Mouse (Mus musculus): ENCODE measurements around the gene Tspan18. TPM values are rescaled to one million over a fixed set of nuclear protein-coding genes. Genes with fewer than 3 reads are reported as not detected.

The Tspan18 gene
- polyA plus RNA-seq, 1 experiment from 2014 or later: 22.2 TPM

- 50% methylated on average over 5 of the region's 5 CpGs for WGBS
Observed at GRCm38 (mm10) chr2:93220447-93220846, 113.9 kb downstream of the Tspan18 start.

GRCm38 (mm10) chr2:93219576-93219975 is 114.7 kb downstream of the Tspan18 start:
- no peak for ATAC-seq
- Histone ChIP-seq H3K27me3 (no peaks in the 10 kb centered on the region), H3K9ac (no peak overlapping the region), H3K4me1 (peaks cover 21% of the 10 kb centered on the region), H3K4me3 (no peak overlapping the region), H3K9me3 (replicated peaks) (no peaks in the 10 kb centered on the region), H3K4me2 (no peak overlapping the region), H3K27ac (no peak overlapping the region), H3K36me3 (ENCODE audit: poor library complexity, severe bottlenecking) (peaks cover 18% of the 10 kb centered on the region)
- 89% methylated on average over 3 of the region's 3 CpGs for WGBS

More at GRCm38 (mm10) chr2:93220447-93220846, 113.9 kb downstream of the Tspan18 start:
- Histone ChIP-seq H3K9me3 (replicated peaks) (no peaks in the 10 kb centered on the region), H3K27ac (no peak overlapping the region), H3K27me3 (no peaks in the 10 kb centered on the region), H3K9ac (no peak overlapping the region), H3K36me3 (ENCODE audit: poor library complexity, severe bottlenecking) (peaks cover 18% of the 10 kb centered on the region), H3K4me3 (no peak overlapping the region), H3K4me1 (peaks cover 21% of the 10 kb centered on the region), H3K4me2 (no peak overlapping the region)
- ATAC-seq: no peak

- H3K9ac ChIP-seq: no peak overlapping the region
- no peak overlapping the region for H3K4me2 ChIP-seq
- no peak for ATAC-seq
- H3K27ac ChIP-seq: no peak overlapping the region
- H3K36me3 ChIP-seq (ENCODE audit: poor library complexity, severe bottlenecking): peaks cover 18% of the 10 kb centered on the region
- H3K27me3 ChIP-seq: no peaks in the 10 kb centered on the region
- peaks cover 21% of the 10 kb centered on the region for H3K4me1 ChIP-seq
- no peaks in the 10 kb centered on the region for H3K9me3 ChIP-seq (replicated peaks)
- H3K4me3 ChIP-seq: no peak overlapping the region
- WGBS: 74% methylated on average over 7 of the region's 7 CpGs
Observed at GRCm38 (mm10) chr2:93218353-93218990, 115.8 kb downstream of the Tspan18 start.

- WGBS: 21% methylated on average over 7 of the region's 7 CpGs
- Histone ChIP-seq H3K9me3 (replicated peaks) (no peaks in the 10 kb centered on the region), H3K36me3 (ENCODE audit: poor library complexity, severe bottlenecking) (peaks cover 12% of the 10 kb centered on the region), H3K27me3 (no peaks in the 10 kb centered on the region), H3K4me2 (no peak overlapping the region), H3K4me1 (peaks cover 21% of the 10 kb centered on the region), H3K9ac (no peak overlapping the region), H3K27ac (no peak overlapping the region), H3K4me3 (no peak overlapping the region)
- peak; percentile 87 for ATAC-seq
Observed at GRCm38 (mm10) chr2:93217015-93217414, 117.3 kb downstream of the Tspan18 start.

- WGBS: 79% methylated on average over 10 of the region's 10 CpGs
- H3K4me2 ChIP-seq: no peak overlapping the region
- peaks cover 19% of the 10 kb centered on the region for H3K4me1 ChIP-seq
- peaks cover 21% of the 10 kb centered on the region for H3K36me3 ChIP-seq (ENCODE audit: poor library complexity, severe bottlenecking)
- no peak overlapping the region for H3K9ac ChIP-seq
- H3K9me3 ChIP-seq (replicated peaks): no peaks in the 10 kb centered on the region
- no peak overlapping the region for H3K27ac ChIP-seq
- H3K27me3 ChIP-seq: no peaks in the 10 kb centered on the region
- ATAC-seq: no peak
- no peak overlapping the region for H3K4me3 ChIP-seq
Observed at GRCm38 (mm10) chr2:93215790-93216189, 118.5 kb downstream of the Tspan18 start.

- H3K9ac ChIP-seq: no peak overlapping the region
- no peak overlapping the region for H3K27ac ChIP-seq
- no peak for ATAC-seq
- no peaks in the 10 kb centered on the region for H3K27me3 ChIP-seq
- no peak overlapping the region for H3K4me2 ChIP-seq
- H3K36me3 ChIP-seq (ENCODE audit: poor library complexity, severe bottlenecking): peaks cover 33% of the 10 kb centered on the region
- no peak overlapping the region for H3K4me3 ChIP-seq
- H3K4me1 ChIP-seq: peaks cover 15% of the 10 kb centered on the region
- 90% methylated on average over 1 of the region's 1 CpGs for WGBS
- H3K9me3 ChIP-seq (replicated peaks): no peaks in the 10 kb centered on the region
Observed at GRCm38 (mm10) chr2:93214192-93214591, 120.1 kb downstream of the Tspan18 start.

- WGBS: 94% methylated on average over 2 of the region's 2 CpGs
- no peaks in the 10 kb centered on the region for H3K27me3 ChIP-seq
- H3K9me3 ChIP-seq (replicated peaks): no peaks in the 10 kb centered on the region
Observed at GRCm38 (mm10) chr2:93212865-93213264, 121.4 kb downstream of the Tspan18 start.

GRCm38 (mm10) chr2:93212386-93212785 is 121.9 kb downstream of the Tspan18 start:
- H3K27me3 ChIP-seq: no peaks in the 10 kb centered on the region
- no peaks in the 10 kb centered on the region for H3K9me3 ChIP-seq (replicated peaks)
- peaks cover 50% of the 10 kb centered on the region for H3K36me3 ChIP-seq (ENCODE audit: poor library complexity, severe bottlenecking)
- H3K4me2 ChIP-seq: no peak overlapping the region
- H3K4me1 ChIP-seq: peaks cover 4% of the 10 kb centered on the region
- H3K4me3 ChIP-seq: no peak overlapping the region
- WGBS: 62% methylated on average over 2 of the region's 2 CpGs
- no peak overlapping the region for H3K9ac ChIP-seq
- no peak for ATAC-seq
- H3K27ac ChIP-seq: no peak overlapping the region

More at GRCm38 (mm10) chr2:93212865-93213264, 121.4 kb downstream of the Tspan18 start:
- ATAC-seq: no peak
- peaks cover 45% of the 10 kb centered on the region for H3K36me3 ChIP-seq (ENCODE audit: poor library complexity, severe bottlenecking)
- no peak overlapping the region for H3K4me2 ChIP-seq
- no peak overlapping the region for H3K4me3 ChIP-seq
- H3K4me1 ChIP-seq: peaks cover 8% of the 10 kb centered on the region
- H3K9ac ChIP-seq: no peak overlapping the region
- H3K27ac ChIP-seq: no peak overlapping the region

- peaks cover 4% of the 10 kb centered on the region; the same call in 1 of the 2 replicates for H3K4me1 ChIP-seq
- H3K9ac ChIP-seq: no peak overlapping the region
- ATAC-seq: no peak
- H3K27ac ChIP-seq: no peak overlapping the region
- H3K9me3 ChIP-seq (replicated peaks): no peaks in the 10 kb centered on the region
- no peak overlapping the region for H3K4me3 ChIP-seq
- H3K36me3 ChIP-seq (ENCODE audit: poor library complexity, severe bottlenecking): peaks cover 87% of the 10 kb centered on the region
- no peak overlapping the region for H3K4me2 ChIP-seq
- 87% methylated on average over 1 of the region's 1 CpGs for WGBS
- no peaks in the 10 kb centered on the region for H3K27me3 ChIP-seq
Observed at GRCm38 (mm10) chr2:93206126-93206525, 128.2 kb downstream of the Tspan18 start.

GRCm38 (mm10) chr2:93204571-93204970 is 129.7 kb downstream of the Tspan18 start:
- Histone ChIP-seq H3K4me1 (peaks cover 12% of the 10 kb centered on the region), H3K36me3 (ENCODE audit: poor library complexity, severe bottlenecking) (peaks cover 87% of the 10 kb centered on the region), H3K27ac (no peak overlapping the region), H3K27me3 (no peaks in the 10 kb centered on the region), H3K4me2 (no peak overlapping the region), H3K4me3 (no peak overlapping the region), H3K9ac (peak overlapping the region; percentile 34; the same call in 1 of the 2 replicates), H3K9me3 (replicated peaks) (no peaks in the 10 kb centered on the region)
- WGBS: 86% methylated on average over 6 of the region's 6 CpGs
- no peak for ATAC-seq

- Histone ChIP-seq H3K36me3 (ENCODE audit: poor library complexity, severe bottlenecking) (peaks cover 84% of the 10 kb centered on the region), H3K4me3 (no peak overlapping the region), H3K9me3 (replicated peaks) (no peaks in the 10 kb centered on the region), H3K4me1 (peaks cover 17% of the 10 kb centered on the region), H3K27me3 (no peaks in the 10 kb centered on the region), H3K9ac (0 out of 2 replicates have a peak overlapping the region, but pooled peaks have one; percentile 34), H3K27ac (peak overlapping the region; percentile 41; the same call in 1 of the 2 replicates), H3K4me2 (no peak overlapping the region)
- ATAC-seq: peak; percentile 13; the same call in 1 of the 2 replicates
- WGBS: 14% methylated on average over 10 of the region's 10 CpGs
Observed at GRCm38 (mm10) chr2:93203682-93204081, 130.6 kb downstream of the Tspan18 start.

- H3K9me3 ChIP-seq (replicated peaks): no peaks in the 10 kb centered on the region
- ATAC-seq: no peak
- peak overlapping the region; percentile 44; the same call in 1 of the 2 replicates for H3K27ac ChIP-seq
- 54% methylated on average over 1 of the region's 1 CpGs for WGBS
- H3K4me1 ChIP-seq: peaks cover 17% of the 10 kb centered on the region
- no peak overlapping the region for H3K4me2 ChIP-seq
- no peaks in the 10 kb centered on the region for H3K27me3 ChIP-seq
- no peak overlapping the region for H3K9ac ChIP-seq
- H3K4me3 ChIP-seq: no peak overlapping the region
- H3K36me3 ChIP-seq (ENCODE audit: poor library complexity, severe bottlenecking): peaks cover 81% of the 10 kb centered on the region
Observed at GRCm38 (mm10) chr2:93202782-93203181, 131.5 kb downstream of the Tspan18 start.

- Histone ChIP-seq H3K4me3 (no peak overlapping the region), H3K4me1 (peaks cover 17% of the 10 kb centered on the region), H3K27ac (no peak overlapping the region; the same call in 1 of the 2 replicates), H3K36me3 (ENCODE audit: poor library complexity, severe bottlenecking) (peaks cover 81% of the 10 kb centered on the region), H3K27me3 (no peaks in the 10 kb centered on the region), H3K9ac (no peak overlapping the region), H3K4me2 (no peak overlapping the region), H3K9me3 (replicated peaks) (no peaks in the 10 kb centered on the region)
- no peak for ATAC-seq
- 93% methylated on average over 3 of the region's 3 CpGs for WGBS
Observed at GRCm38 (mm10) chr2:93201997-93202396, 132.3 kb downstream of the Tspan18 start.
